Mouse (Mus musculus) MEL (cell line): ENCODE measurements at regions not wholly inside any gene's neighbourhood (a gene's known extent, or its start where the extent isn't known, plus 50 kb on each side); places are given as distances from the start of the nearest gene placed in this dataset.

Experiments used
- DNase-seq: peaks from one replicate; pipeline ENCODE4 v3.0.0; 2011; ENCODE audit warnings: low read depth, low spot score
- H3K27ac ChIP-seq: 2 replicates; pipeline ENCODE4 v1.5.1; 2012; ENCODE audit warnings: low read depth, mild to moderate bottlenecking, control low read depth, low read length, moderate library complexity; ENCODE audit not compliant: control insufficient read depth
- H3K27me3 ChIP-seq, 2 experiments: fragments of 150-350 bp in 1 of 2; sonication (generic) in 1 of 2; 2 replicates each; pipeline ENCODE4 v1.6.1; 2012; ENCODE audit warnings: low read length in 2 of 2, mild to moderate bottlenecking in 2 of 2, improper control_type of control experiment in 1 of 2, moderate library complexity in 1 of 2; ENCODE audit not compliant: insufficient read depth in 2 of 2, control insufficient read depth in 1 of 2
- H3K36me3 ChIP-seq, 2 experiments: 2 replicates each; pipeline ENCODE4 v1.6.1; 2012 to 2014; ENCODE audit warnings: low read length in 2 of 2, improper control_type of control experiment in 1 of 2, inconsistent platforms in 1 of 2, mild to moderate bottlenecking in 1 of 2; ENCODE audit not compliant: insufficient read depth in 2 of 2, control insufficient read depth in 1 of 2
- H3K4me1 ChIP-seq, 2 experiments: fragments of 150-350 bp in 1 of 2; sonication (generic) in 1 of 2; 2 replicates each; pipeline ENCODE4 v1.6.1; 2012; ENCODE audit warnings: low read length in 2 of 2, improper control_type of control experiment in 1 of 2, mild to moderate bottlenecking in 1 of 2; ENCODE audit not compliant: insufficient read depth in 2 of 2, control insufficient read depth in 1 of 2
- H3K4me3 ChIP-seq, 2 experiments: fragments of 150-350 bp in 1 of 2; sonication (generic) in 1 of 2; 2 replicates each; pipeline ENCODE4 v1.5.1; 2012; ENCODE audit warnings: low read depth in 2 of 2, low read length in 2 of 2, mild to moderate bottlenecking in 2 of 2, moderate library complexity in 2 of 2, control low read depth in 1 of 2, improper control_type of control experiment in 1 of 2; ENCODE audit not compliant: control insufficient read depth in 1 of 2, insufficient read depth in 1 of 2
- H3K79me2 ChIP-seq: 2 replicates; pipeline ENCODE4 v1.6.1; 2012; ENCODE audit warnings: mild to moderate bottlenecking, low read length, moderate library complexity; ENCODE audit not compliant: control insufficient read depth, poor library complexity, insufficient read depth
- H3K9ac ChIP-seq: 2 replicates; pipeline ENCODE4 v1.6.1; 2012; ENCODE audit warnings: low read depth, mild to moderate bottlenecking, control low read depth, low read length, moderate library complexity; ENCODE audit not compliant: control insufficient read depth, poor library complexity, severe bottlenecking
- H3K9me3 ChIP-seq: fragments of 150-350 bp; sonication (generic); replicated peaks from 2 replicates; pipeline ENCODE4 v1.6.1; 2012; ENCODE audit warnings: mild to moderate bottlenecking, low read length, improper control_type of control experiment, moderate library complexity; ENCODE audit not compliant: insufficient read depth
- BHLHE40 ChIP-seq: IDR thresholded peaks from 2 replicates; pipeline ENCODE4 v1.6.1; 2012; ENCODE audit warnings: low read depth, mild to moderate bottlenecking, inconsistent platforms, low read length, improper control_type of control experiment, borderline replicate concordance
- CHD2 ChIP-seq: IDR thresholded peaks from 2 replicates; pipeline ENCODE4 v1.6.1; 2011; ENCODE audit warnings: low read length, improper control_type of control experiment
- ELF1 ChIP-seq: IDR thresholded peaks from 2 replicates; pipeline ENCODE4 v1.6.1; 2014; ENCODE audit warnings: low read depth, mild to moderate bottlenecking, inconsistent platforms, low read length, improper control_type of control experiment, moderate library complexity
- GABPA ChIP-seq: IDR thresholded peaks from 2 replicates; pipeline ENCODE4 v1.6.1; 2012; ENCODE audit warnings: low read depth, mild to moderate bottlenecking, inconsistent platforms, low read length, improper control_type of control experiment, moderate library complexity
- HCFC1 ChIP-seq: IDR thresholded peaks from 2 replicates; pipeline ENCODE4 v1.6.1; 2012; ENCODE audit warnings: low read depth, mild to moderate bottlenecking, inconsistent platforms, low read length, improper control_type of control experiment, moderate library complexity
- KAT2A ChIP-seq: conservative IDR thresholded peaks from 2 replicates; pipeline ENCODE4 v1.6.1; 2012; ENCODE audit warnings: low read depth, low read length, improper control_type of control experiment, inconsistent platforms
- MAFK ChIP-seq: IDR thresholded peaks from 2 replicates; pipeline ENCODE4 v1.6.1; 2011; ENCODE audit warnings: low read depth, mild to moderate bottlenecking, low read length, improper control_type of control experiment, borderline replicate concordance
- MAZ ChIP-seq: IDR thresholded peaks from 2 replicates; pipeline ENCODE4 v1.6.1; 2012; ENCODE audit warnings: low read depth, mild to moderate bottlenecking, inconsistent platforms, low read length, improper control_type of control experiment
- MYB ChIP-seq: IDR thresholded peaks from 2 replicates; pipeline ENCODE4 v1.6.1; 2011; ENCODE audit warnings: mild to moderate bottlenecking, low read depth, low read length, improper control_type of control experiment
- MYC ChIP-seq: IDR thresholded peaks from 2 replicates; pipeline ENCODE4 v1.6.1; 2011; ENCODE audit warnings: low read depth, mild to moderate bottlenecking, low read length, improper control_type of control experiment, moderate library complexity
- NRF1 ChIP-seq: IDR thresholded peaks from 2 replicates; pipeline ENCODE4 v1.6.1; 2014; ENCODE audit warnings: low read depth, mild to moderate bottlenecking, inconsistent platforms, low read length, improper control_type of control experiment, moderate library complexity; ENCODE audit not compliant: poor library complexity, insufficient read depth, severe bottlenecking
- POLR2A ChIP-seq, 2 experiments: IDR thresholded peaks; 2 replicates each; pipeline ENCODE4 v1.6.1; 2011 to 2012; ENCODE audit warnings: low read length in 2 of 2, mild to moderate bottlenecking in 2 of 2, control low read depth in 1 of 2, improper control_type of control experiment in 1 of 2, low read depth in 1 of 2, moderate library complexity in 1 of 2; ENCODE audit not compliant: control insufficient read depth in 1 of 2, insufficient read depth in 1 of 2, poor library complexity in 1 of 2
- POLR2AphosphoS2 ChIP-seq: IDR thresholded peaks from 2 replicates; pipeline ENCODE4 v1.6.1; 2011; ENCODE audit warnings: low read length, improper control_type of control experiment
- RAD21 ChIP-seq: IDR thresholded peaks from 2 replicates; pipeline ENCODE4 v1.6.1; 2011; ENCODE audit warnings: mild to moderate bottlenecking, low read depth, low read length, improper control_type of control experiment
- RCOR1 ChIP-seq: IDR thresholded peaks from 2 replicates; pipeline ENCODE4 v1.6.1; 2012; ENCODE audit warnings: low read depth, mild to moderate bottlenecking, inconsistent platforms, low read length, improper control_type of control experiment
- TAL1 ChIP-seq: IDR thresholded peaks from 2 replicates; pipeline ENCODE4 v1.6.1; 2012; ENCODE audit warnings: mild to moderate bottlenecking, inconsistent platforms, low read length, moderate library complexity, mixed read lengths
- TBP ChIP-seq: IDR thresholded peaks from 2 replicates; pipeline ENCODE4 v1.8.0; 2011; ENCODE audit warnings: low read depth, low read length, improper control_type of control experiment
- UBTF ChIP-seq: IDR thresholded peaks from 2 replicates; pipeline ENCODE4 v1.6.1; 2012; ENCODE audit warnings: low read depth, mild to moderate bottlenecking, inconsistent platforms, low read length, improper control_type of control experiment, moderate library complexity, borderline replicate concordance; ENCODE audit not compliant: insufficient read depth
- USF1 ChIP-seq: IDR thresholded peaks from 2 replicates; pipeline ENCODE4 v1.6.1; 2014; ENCODE audit warnings: low read depth, mild to moderate bottlenecking, inconsistent platforms, low read length, improper control_type of control experiment, moderate library complexity
- ZKSCAN1 ChIP-seq: IDR thresholded peaks from 2 replicates; pipeline ENCODE4 v1.6.1; 2012; ENCODE audit warnings: low read depth, mild to moderate bottlenecking, inconsistent platforms, low read length, improper control_type of control experiment, moderate library complexity
- ZMIZ1 ChIP-seq: IDR thresholded peaks from 2 replicates; pipeline ENCODE4 v1.6.1; 2012; ENCODE audit warnings: low read depth, mild to moderate bottlenecking, inconsistent platforms, low read length, improper control_type of control experiment, moderate library complexity
- ZNF384 ChIP-seq: IDR thresholded peaks from 2 replicates; pipeline ENCODE4 v1.6.1; 2012; ENCODE audit warnings: low read depth, mild to moderate bottlenecking, inconsistent platforms, low read length, improper control_type of control experiment

DNA sequence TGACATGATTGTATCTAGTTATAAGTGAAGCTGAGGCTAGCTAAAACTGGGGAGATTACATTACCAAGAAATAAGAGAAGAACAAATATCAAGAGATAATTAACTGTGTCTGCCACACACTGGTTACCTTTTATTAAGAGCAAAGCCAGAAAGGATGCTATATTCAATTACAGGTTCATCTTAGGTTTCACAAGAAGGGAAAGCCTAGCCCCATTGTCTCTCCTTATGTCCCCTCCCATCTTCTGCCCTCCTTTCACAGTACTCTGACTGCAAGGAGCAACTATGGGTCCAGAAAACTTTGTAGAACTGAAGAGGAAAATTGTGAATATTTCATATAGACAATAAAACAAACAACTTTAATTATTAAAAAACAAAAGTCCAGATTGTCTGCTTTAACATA is 68.8 kb downstream of the H2al1n start:
- Histone ChIP-seq H3K27me3 (no peaks in the 10 kb centered on the region), H3K9ac (no peak overlapping the region), H3K36me3 (no peaks in the 10 kb centered on the region), H3K4me3 (no peak overlapping the region), H3K79me2 (no peaks in the 10 kb centered on the region), H3K4me1 (no peaks in the 10 kb centered on the region), H3K9me3 (no peaks in the 10 kb centered on the region), H3K27ac (no peak overlapping the region)
- TF ChIP-seq ZKSCAN1 (no peak), GABPA (no peak), RAD21 (no peak), POLR2AphosphoS2 (no peak), UBTF (no peak), USF1 (no peak), CHD2 (no peak)
- DNase-seq: no peak

DNA sequence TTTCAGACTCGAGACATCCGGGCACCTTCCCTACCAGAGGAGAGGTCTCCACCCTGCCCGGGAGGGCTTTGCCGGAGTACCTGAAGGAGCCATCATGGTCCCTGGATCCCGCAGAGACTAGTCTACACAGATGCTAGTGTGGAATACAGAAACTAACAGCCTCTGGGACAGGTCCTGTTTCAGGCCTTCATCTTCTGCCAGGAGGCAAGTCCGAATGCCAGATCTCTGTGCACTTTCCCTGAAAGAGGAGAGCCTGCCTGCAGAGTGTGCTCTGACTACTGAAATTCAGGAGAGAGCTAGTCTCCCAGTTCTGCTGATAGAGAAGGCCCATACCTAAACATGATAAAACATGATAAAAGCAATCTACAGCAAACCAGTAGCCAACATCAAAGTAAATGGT is 83.9 kb downstream of the H2al1n start:
- H3K9ac ChIP-seq: no peak overlapping the region

DNA sequence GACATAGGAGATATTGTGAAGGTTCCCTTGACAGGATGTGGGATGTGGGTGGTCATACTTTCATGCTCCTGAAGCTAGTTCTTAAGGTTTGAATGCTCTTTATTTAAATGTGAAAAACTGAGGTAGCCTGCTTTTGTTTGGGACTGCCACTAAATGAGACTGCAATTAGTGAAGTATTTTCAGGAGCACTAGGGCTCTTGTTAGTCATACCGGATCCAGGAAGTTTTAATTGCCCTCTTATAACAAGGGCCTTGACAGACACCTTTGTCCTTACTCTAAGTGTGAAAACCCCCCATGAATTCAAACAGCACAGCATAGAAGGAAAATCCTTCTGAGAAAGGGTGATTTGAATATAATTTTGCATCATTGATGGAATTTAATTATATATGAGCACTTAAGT is 91.2 kb downstream of the H2al1n start:
- no peaks in the 10 kb centered on the region for H3K9me3 ChIP-seq
- no peaks in the 10 kb centered on the region for H3K27me3 ChIP-seq
- no peaks in the 10 kb centered on the region for H3K36me3 ChIP-seq
- DNase-seq: no peak
- TF ChIP-seq RCOR1 (no peak), NRF1 (no peak), TBP (no peak), TAL1 (no peak), MYC (no peak), POLR2A (IDR thresholded peaks at IDR 0.05; ENCODE audit: control insufficient read depth in 1 of 2, insufficient read depth in 1 of 2, low read depth in 1 of 2, low read length in 2 of 2, poor library complexity in 1 of 2) (no peak), UBTF (no peak), KAT2A (no peak)
- no peaks in the 10 kb centered on the region for H3K79me2 ChIP-seq
- H3K9ac ChIP-seq: no peak overlapping the region
- H3K27ac ChIP-seq: no peak overlapping the region
- no peaks in the 10 kb centered on the region for H3K4me1 ChIP-seq
- no peak overlapping the region for H3K4me3 ChIP-seq

More for the DNA sequence above, 83.9 kb downstream of the H2al1n start:
- TF ChIP-seq MYB (no peak), MAZ (no peak), ZKSCAN1 (no peak), ELF1 (no peak), HCFC1 (no peak), ZMIZ1 (no peak), MAFK (no peak), ZNF384 (no peak), RAD21 (no peak), MYC (no peak), BHLHE40 (no peak)
- Histone ChIP-seq H3K27ac (no peak overlapping the region), H3K79me2 (no peaks in the 10 kb centered on the region), H3K9me3 (no peaks in the 10 kb centered on the region), H3K36me3 (no peaks in the 10 kb centered on the region), H3K4me1 (no peaks in the 10 kb centered on the region), H3K4me3 (no peak overlapping the region), H3K27me3 (no peaks in the 10 kb centered on the region)
- DNase-seq: no peak
